Mouse (Mus musculus): ENCODE results near the gene Nr1h4. TPM values are rescaled to one million over a fixed set of nuclear protein-coding genes. Genes with fewer than 3 reads are reported as not detected.

The Nr1h4 gene
- polyA plus RNA-seq, 1 experiment from 2014 or later: 0.07 TPM

GRCm38 (mm10) chr10:89437996-89438395 lies 95.4 kb downstream of the Nr1h4 start:
- WGBS: 85% methylated on average over 12 of the region's 12 CpGs
- Histone ChIP-seq H3K27me3 (ENCODE audit: low read depth, poor library complexity, severe bottlenecking) (peaks cover 92% of the 10 kb centered on the region), H3K9me3 (replicated peaks) (no peaks in the 10 kb centered on the region; the same call in 1 of the 2 replicates), H3K4me1 (peaks cover 42% of the 10 kb centered on the region), H3K27ac (replicated peaks) (no peak overlapping the region), H3K4me3 (no peak overlapping the region), H3K36me3 (peaks cover 22% of the 10 kb centered on the region)
- DNase-seq (ENCODE audit: low spot score): no peak

- 73% methylated on average over 9 of the region's 9 CpGs for WGBS
- peaks cover 36% of the 10 kb centered on the region for H3K4me1 ChIP-seq
- no peaks in the 10 kb centered on the region; the same call in 1 of the 2 replicates for H3K9me3 ChIP-seq (replicated peaks)
- no peak for DNase-seq (ENCODE audit: low spot score)
- no peak overlapping the region for H3K4me3 ChIP-seq
- peaks cover 22% of the 10 kb centered on the region for H3K36me3 ChIP-seq
- H3K27me3 ChIP-seq (ENCODE audit: low read depth, poor library complexity, severe bottlenecking): peaks cover 94% of the 10 kb centered on the region
- H3K27ac ChIP-seq (replicated peaks): no peak overlapping the region
These were observed 95.9 kb downstream of the Nr1h4 start for GRCm38 (mm10) chr10:89437472-89437871.

- no peak for DNase-seq (ENCODE audit: low spot score)
- WGBS: 70% methylated on average over 9 of the region's 9 CpGs
- peaks cover 20% of the 10 kb centered on the region; the same call in 1 of the 2 replicates for H3K36me3 ChIP-seq
- H3K4me3 ChIP-seq: no peak overlapping the region
- H3K4me1 ChIP-seq: peaks cover 35% of the 10 kb centered on the region
- no peak overlapping the region for H3K27ac ChIP-seq (replicated peaks)
- H3K27me3 ChIP-seq (ENCODE audit: low read depth, poor library complexity, severe bottlenecking): peaks cover 93% of the 10 kb centered on the region
- H3K9me3 ChIP-seq (replicated peaks): no peaks in the 10 kb centered on the region; the same call in 1 of the 2 replicates
These were observed 97.5 kb downstream of the Nr1h4 start for GRCm38 (mm10) chr10:89435920-89436319.

GRCm38 (mm10) chr10:89435413-89435812 lies 98.0 kb downstream of the Nr1h4 start:
- H3K4me3 ChIP-seq: no peak overlapping the region
- H3K27me3 ChIP-seq (ENCODE audit: low read depth, poor library complexity, severe bottlenecking): peaks cover 93% of the 10 kb centered on the region

GRCm38 (mm10) chr10:89434509-89435210 lies 98.7 kb downstream of the Nr1h4 start:
- Histone ChIP-seq H3K36me3 (peaks cover 24% of the 10 kb centered on the region), H3K9me3 (replicated peaks) (no peaks in the 10 kb centered on the region), H3K4me1 (peaks cover 35% of the 10 kb centered on the region), H3K4me3 (peak overlapping the region; percentile 28), H3K27ac (replicated peaks) (0 out of 2 replicates have a peak overlapping the region, but pooled peaks have one; percentile 3), H3K27me3 (ENCODE audit: low read depth, poor library complexity, severe bottlenecking) (peaks cover 88% of the 10 kb centered on the region)
- DNase-seq (ENCODE audit: low spot score): peak; percentile 45
- WGBS: 19% methylated on average over 17 of the region's 17 CpGs

More at GRCm38 (mm10) chr10:89435413-89435812, 98.0 kb downstream of the Nr1h4 start:
- peaks cover 35% of the 10 kb centered on the region for H3K4me1 ChIP-seq
- H3K9me3 ChIP-seq (replicated peaks): no peaks in the 10 kb centered on the region
- WGBS: 65% methylated on average over 12 of the region's 12 CpGs
- DNase-seq (ENCODE audit: low spot score): no peak
- no peak overlapping the region for H3K27ac ChIP-seq (replicated peaks)
- peaks cover 19% of the 10 kb centered on the region for H3K36me3 ChIP-seq

- H3K27ac ChIP-seq (replicated peaks): no peak overlapping the region
- peaks cover 82% of the 10 kb centered on the region for H3K27me3 ChIP-seq (ENCODE audit: low read depth, poor library complexity, severe bottlenecking)
- no peaks in the 10 kb centered on the region for H3K9me3 ChIP-seq (replicated peaks)
- no peak for DNase-seq (ENCODE audit: low spot score)
- H3K4me1 ChIP-seq: peaks cover 29% of the 10 kb centered on the region
- peaks cover 42% of the 10 kb centered on the region for H3K36me3 ChIP-seq
- 95% methylated on average over 13 of the region's 13 CpGs for WGBS
- H3K4me3 ChIP-seq: no peak overlapping the region
These were observed 100.6 kb downstream of the Nr1h4 start for GRCm38 (mm10) chr10:89432743-89433142.

- Histone ChIP-seq H3K36me3 (peaks cover 60% of the 10 kb centered on the region), H3K9me3 (replicated peaks) (no peaks in the 10 kb centered on the region), H3K27ac (replicated peaks) (no peak overlapping the region), H3K27me3 (ENCODE audit: low read depth, poor library complexity, severe bottlenecking) (peaks cover 62% of the 10 kb centered on the region), H3K4me1 (peaks cover 21% of the 10 kb centered on the region), H3K4me3 (no peak overlapping the region)
- DNase-seq (ENCODE audit: low spot score): no peak
- 93% methylated on average over 7 of the region's 7 CpGs for WGBS
These were observed 102.6 kb downstream of the Nr1h4 start for GRCm38 (mm10) chr10:89430751-89431150.

GRCm38 (mm10) chr10:89424800-89425393 lies 108.5 kb downstream of the Nr1h4 start:
- H3K27ac ChIP-seq (replicated peaks): no peak overlapping the region
- no peak overlapping the region for H3K4me3 ChIP-seq
- no peak for DNase-seq (ENCODE audit: low spot score)
- no peaks in the 10 kb centered on the region for H3K4me1 ChIP-seq
- no peaks in the 10 kb centered on the region for H3K9me3 ChIP-seq (replicated peaks)
- H3K36me3 ChIP-seq: peaks cover 75% of the 10 kb centered on the region
- peaks cover 16% of the 10 kb centered on the region; the same call in 1 of the 2 replicates for H3K27me3 ChIP-seq (ENCODE audit: low read depth, poor library complexity, severe bottlenecking)
- WGBS: 90% methylated on average over 11 of the region's 11 CpGs

GRCm38 (mm10) chr10:89424217-89424616 lies 109.2 kb downstream of the Nr1h4 start:
- Histone ChIP-seq H3K27me3 (ENCODE audit: low read depth, poor library complexity, severe bottlenecking) (peaks cover 9% of the 10 kb centered on the region; the same call in 1 of the 2 replicates), H3K27ac (replicated peaks) (no peak overlapping the region), H3K4me1 (no peaks in the 10 kb centered on the region), H3K36me3 (peaks cover 70% of the 10 kb centered on the region), H3K9me3 (replicated peaks) (no peaks in the 10 kb centered on the region), H3K4me3 (no peak overlapping the region)
- no peak for DNase-seq (ENCODE audit: low spot score)
- WGBS: 95% methylated on average over 9 of the region's 9 CpGs

GRCm38 (mm10) chr10:89423164-89423778 lies 110.1 kb downstream of the Nr1h4 start:
- DNase-seq (ENCODE audit: low spot score): no peak
- Histone ChIP-seq H3K36me3 (peaks cover 69% of the 10 kb centered on the region), H3K4me3 (no peak overlapping the region), H3K27ac (replicated peaks) (no peak overlapping the region), H3K4me1 (no peaks in the 10 kb centered on the region), H3K9me3 (replicated peaks) (no peaks in the 10 kb centered on the region), H3K27me3 (ENCODE audit: low read depth, poor library complexity, severe bottlenecking) (no peaks in the 10 kb centered on the region; the same call in 1 of the 2 replicates)
- WGBS: 93% methylated on average over 9 of the region's 9 CpGs

- Histone ChIP-seq H3K4me3 (no peak overlapping the region), H3K36me3 (peaks cover 69% of the 10 kb centered on the region), H3K4me1 (no peaks in the 10 kb centered on the region), H3K9me3 (replicated peaks) (no peaks in the 10 kb centered on the region), H3K27ac (replicated peaks) (no peak overlapping the region), H3K27me3 (ENCODE audit: low read depth, poor library complexity, severe bottlenecking) (no peaks in the 10 kb centered on the region)
- WGBS: 93% methylated on average over 8 of the region's 8 CpGs
- DNase-seq (ENCODE audit: low spot score): no peak
These were observed 110.8 kb downstream of the Nr1h4 start for GRCm38 (mm10) chr10:89422504-89423158.

GRCm38 (mm10) chr10:89417966-89418365 lies 115.4 kb downstream of the Nr1h4 start:
- Histone ChIP-seq H3K36me3 (peaks cover 74% of the 10 kb centered on the region), H3K27ac (replicated peaks) (no peak overlapping the region), H3K9me3 (replicated peaks) (no peaks in the 10 kb centered on the region), H3K4me3 (no peak overlapping the region), H3K4me1 (no peaks in the 10 kb centered on the region), H3K27me3 (ENCODE audit: low read depth, poor library complexity, severe bottlenecking) (no peaks in the 10 kb centered on the region)
- no peak for DNase-seq (ENCODE audit: low spot score)
- WGBS: 98% methylated on average over 2 of the region's 2 CpGs

All from midbrain, embryonic 10.5 days (tissue).